Mouse (Mus musculus): Measurements from ENCODE around the gene Ccm2l. TPM values are rescaled to one million over a fixed set of nuclear protein-coding genes. Genes with fewer than 3 reads are reported as not detected.

The Ccm2l gene
- polyA plus RNA-seq, 1 experiment = not detected

- Histone ChIP-seq H3K36me3 (ENCODE audit: control insufficient read depth, insufficient read depth) (no peaks in the 10 kb centered on the region), H3K27me3 (ENCODE audit: control insufficient read depth, insufficient read depth, insufficient read length) (no peaks in the 10 kb centered on the region), H3ac (ENCODE audit: control insufficient read depth, insufficient read length) (no peak overlapping the region), H3K4me2 (ENCODE audit: low read depth) (no peak overlapping the region), H3K79me2 (ENCODE audit: control insufficient read depth, insufficient read depth) (no peaks in the 10 kb centered on the region), H3K4me3 (no peak overlapping the region)
- TF ChIP-seq POLR2A (IDR thresholded peaks at IDR 0.05; ENCODE audit: insufficient read length, low read depth) = no peak
- TF ChIP-seq E2F4 (IDR thresholded peaks at IDR 0.05; ENCODE audit: insufficient read depth) = no peak
- no peak for TF ChIP-seq CEBPB (IDR thresholded peaks at IDR 0.05; ENCODE audit: insufficient read depth, poor library complexity, severe bottlenecking)
- no peak for TF ChIP-seq POLR2AphosphoS2 (IDR thresholded peaks at IDR 0.05; ENCODE audit: insufficient read length, low read depth)
- no peak for TF ChIP-seq SRF (IDR thresholded peaks at IDR 0.05; ENCODE audit: control insufficient read depth, insufficient read length, low read depth)
- no peak for TF ChIP-seq TCF3 (IDR thresholded peaks at IDR 0.05; ENCODE audit: insufficient read length, low read depth)
- TF ChIP-seq MYOG (IDR thresholded peaks at IDR 0.05; ENCODE audit: control insufficient read depth in 1 of 3, insufficient read depth in 1 of 3, insufficient read length in 2 of 3, low read depth in 2 of 3) = no peak
- no peak for TF ChIP-seq MAX (IDR thresholded peaks at IDR 0.05; ENCODE audit: low read depth)
- no peak for TF ChIP-seq REST (IDR thresholded peaks at IDR 0.05; ENCODE audit: insufficient read depth, insufficient read length)
- no peak for TF ChIP-seq TCF12 (IDR thresholded peaks at IDR 0.05; ENCODE audit: insufficient read depth, poor library complexity, severe bottlenecking)
- TF ChIP-seq MYOD1 (IDR thresholded peaks at IDR 0.05; ENCODE audit: control insufficient read depth in 1 of 3, insufficient read length in 2 of 3, low read depth in 2 of 3) = no peak
- TF ChIP-seq USF1 (IDR thresholded peaks at IDR 0.05; ENCODE audit: low read depth) = no peak
Observed at GRCm38 (mm10) chr2:153086166-153086565, 20.4 kb downstream of the Ccm2l start.

DNA sequence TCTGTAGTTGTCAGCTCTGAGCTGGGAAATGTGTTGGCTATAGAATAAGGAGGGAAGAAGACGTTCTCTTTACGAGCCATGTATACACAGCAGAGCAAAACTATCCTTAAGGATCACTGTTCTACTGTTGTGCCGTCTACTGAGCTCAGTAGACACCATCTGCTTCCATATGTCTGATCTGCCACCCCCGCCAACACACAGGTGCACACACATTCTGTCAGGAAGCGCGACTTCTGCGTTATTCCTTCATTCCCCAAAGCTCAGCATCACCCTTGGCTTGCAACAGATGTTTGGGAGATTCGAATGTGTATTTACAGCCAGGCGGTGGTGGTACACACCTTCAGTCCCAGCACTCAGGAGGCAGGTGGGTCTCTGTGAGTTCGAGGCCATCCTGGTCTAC lies 21.3 kb downstream of the Ccm2l start:
- TF ChIP-seq MAX (IDR thresholded peaks at IDR 0.05; ENCODE audit: low read depth) (no peak), POLR2AphosphoS2 (IDR thresholded peaks at IDR 0.05; ENCODE audit: insufficient read length, low read depth) (no peak), CEBPB (IDR thresholded peaks at IDR 0.05; ENCODE audit: insufficient read depth, poor library complexity, severe bottlenecking) (no peak), TCF3 (IDR thresholded peaks at IDR 0.05; ENCODE audit: insufficient read length, low read depth) (no peak), POLR2A (IDR thresholded peaks at IDR 0.05; ENCODE audit: insufficient read length, low read depth) (no peak), E2F4 (IDR thresholded peaks at IDR 0.05; ENCODE audit: insufficient read depth) (no peak), TCF12 (IDR thresholded peaks at IDR 0.05; ENCODE audit: insufficient read depth, poor library complexity, severe bottlenecking) (no peak), MYOG (IDR thresholded peaks at IDR 0.05; ENCODE audit: control insufficient read depth in 1 of 3, insufficient read depth in 1 of 3, insufficient read length in 2 of 3, low read depth in 2 of 3) (no peak), REST (IDR thresholded peaks at IDR 0.05; ENCODE audit: insufficient read depth, insufficient read length) (no peak), USF1 (IDR thresholded peaks at IDR 0.05; ENCODE audit: low read depth) (no peak), SRF (IDR thresholded peaks at IDR 0.05; ENCODE audit: control insufficient read depth, insufficient read length, low read depth) (no peak), MYOD1 (IDR thresholded peaks at IDR 0.05; ENCODE audit: control insufficient read depth in 1 of 3, insufficient read length in 2 of 3, low read depth in 2 of 3) (no peak)
- Histone ChIP-seq H3K27me3 (ENCODE audit: control insufficient read depth, insufficient read depth, insufficient read length) (no peaks in the 10 kb centered on the region), H3K79me2 (ENCODE audit: control insufficient read depth, insufficient read depth) (no peaks in the 10 kb centered on the region), H3K4me3 (no peak overlapping the region), H3K4me2 (ENCODE audit: low read depth) (no peak overlapping the region), H3K36me3 (ENCODE audit: control insufficient read depth, insufficient read depth) (no peaks in the 10 kb centered on the region), H3ac (ENCODE audit: control insufficient read depth, insufficient read length) (no peak overlapping the region)

DNA sequence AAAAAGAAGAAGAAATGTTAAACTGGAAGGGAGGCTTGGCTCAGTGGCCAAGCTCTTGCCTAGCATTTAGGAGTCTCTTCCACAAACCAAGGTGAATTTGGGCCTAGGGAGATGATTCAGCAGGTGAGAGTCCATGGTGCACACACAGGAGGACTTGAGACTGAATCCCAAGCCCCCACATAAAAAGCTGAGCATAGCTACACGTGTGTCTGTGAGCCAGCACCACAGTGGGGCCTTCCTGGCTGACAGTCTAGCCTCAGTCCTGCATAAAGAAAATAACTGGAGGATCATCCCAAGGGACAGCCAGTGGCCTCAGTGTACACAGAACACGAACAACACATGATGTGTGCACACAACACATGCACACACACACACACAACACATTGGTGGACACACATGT lies 23.6 kb downstream of the Ccm2l start:
- TF ChIP-seq MYOG (IDR thresholded peaks at IDR 0.05; ENCODE audit: control insufficient read depth in 1 of 3, insufficient read depth in 1 of 3, insufficient read length in 2 of 3, low read depth in 2 of 3) = no peak
- TF ChIP-seq SRF (IDR thresholded peaks at IDR 0.05; ENCODE audit: control insufficient read depth, insufficient read length, low read depth) = no peak
- TF ChIP-seq MYOD1 (IDR thresholded peaks at IDR 0.05; ENCODE audit: control insufficient read depth in 1 of 3, insufficient read length in 2 of 3, low read depth in 2 of 3) = no peak
- TF ChIP-seq POLR2A (IDR thresholded peaks at IDR 0.05; ENCODE audit: insufficient read length, low read depth) = no peak
- Histone ChIP-seq H3K4me2 (ENCODE audit: low read depth) (no peak overlapping the region), H3K36me3 (ENCODE audit: control insufficient read depth, insufficient read depth) (no peaks in the 10 kb centered on the region), H3K27me3 (ENCODE audit: control insufficient read depth, insufficient read depth, insufficient read length) (no peaks in the 10 kb centered on the region), H3K79me2 (ENCODE audit: control insufficient read depth, insufficient read depth) (no peaks in the 10 kb centered on the region), H3K4me3 (no peak overlapping the region), H3ac (ENCODE audit: control insufficient read depth, insufficient read length) (no peak overlapping the region)

- H3ac ChIP-seq (ENCODE audit: control insufficient read depth, insufficient read length) = no peak overlapping the region
- TF ChIP-seq SRF (IDR thresholded peaks at IDR 0.05; ENCODE audit: control insufficient read depth, insufficient read length, low read depth) = no peak
- TF ChIP-seq MYOD1 (IDR thresholded peaks at IDR 0.05; ENCODE audit: control insufficient read depth in 1 of 3, insufficient read length in 2 of 3, low read depth in 2 of 3) = no peak
- TF ChIP-seq MAX (IDR thresholded peaks at IDR 0.05; ENCODE audit: low read depth) = no peak
- TF ChIP-seq CEBPB (IDR thresholded peaks at IDR 0.05; ENCODE audit: insufficient read depth, poor library complexity, severe bottlenecking) = no peak
- no peak for TF ChIP-seq E2F4 (IDR thresholded peaks at IDR 0.05; ENCODE audit: insufficient read depth)
- no peak for TF ChIP-seq POLR2A (IDR thresholded peaks at IDR 0.05; ENCODE audit: insufficient read length, low read depth)
- no peaks in the 10 kb centered on the region for H3K36me3 ChIP-seq (ENCODE audit: control insufficient read depth, insufficient read depth)
- no peak overlapping the region for H3K4me3 ChIP-seq
- H3K27me3 ChIP-seq (ENCODE audit: control insufficient read depth, insufficient read depth, insufficient read length) = no peaks in the 10 kb centered on the region
- no peaks in the 10 kb centered on the region for H3K79me2 ChIP-seq (ENCODE audit: control insufficient read depth, insufficient read depth)
- H3K4me2 ChIP-seq (ENCODE audit: low read depth) = no peak overlapping the region
Observed at GRCm38 (mm10) chr2:153090551-153091165, 24.9 kb downstream of the Ccm2l start.

Measured in myocyte (in vitro differentiated cells).